Mouse (Mus musculus) left cerebral cortex, postnatal 36 days (tissue): ENCODE results near the gene Tktl2. TPM values are rescaled to one million over a fixed set of nuclear protein-coding genes. Genes with fewer than 3 reads are reported as not detected.

Experiments
- DNase-seq, 2 experiments: peaks; one replicate each; pipeline ENCODE4 v3.0.0; 2021 to 2022; ENCODE audit warnings: low spot score in 2 of 2, mixed read lengths in 1 of 2
- intact Hi-C: fragments of 180-260 bp; cut with DNase I; formaldehyde crosslinking; loops from one replicate; pipeline ENCODE4 v1.15.1; 2025
- total RNA-seq, 2 experiments: library from RNA; stranded (reverse); gene quantifications; 2 replicates each; pipeline ENCODE4 v1.2.3; 2021

The Tktl2 gene
- total RNA-seq = under 1 TPM; 0.11 to 0.12 TPM

- intact Hi-C loops = no loop called here
- no peak for DNase-seq
Observed at GRCm38 (mm10) chr8:66511537-66511936, at the start of gene Tktl2. Gene Tktl2 (plus strand): TSS chr8:66511756.

GRCm38 (mm10) chr8:66469821-66470220 is 41.7 kb upstream of the Tktl2 start:
- DNase-seq = no peak
- intact Hi-C loops = no loop called here

- DNase-seq = no peak
- intact Hi-C loops = no loop called here
Observed at GRCm38 (mm10) chr8:66476880-66477279, 34.7 kb upstream of the Tktl2 start.

- intact Hi-C loops = no loop called here
- peak; percentile 85 for DNase-seq
Observed at GRCm38 (mm10) chr8:66486084-66486763, 25.3 kb upstream of the Tktl2 start, which contains the start of gene Tma16. Gene Tma16 (minus strand): TSS chr8:66486530.

- intact Hi-C loops = no loop called here
- no peak for DNase-seq
Observed at GRCm38 (mm10) chr8:66488556-66488955, 23.0 kb upstream of the Tktl2 start.

- no peak for DNase-seq
- intact Hi-C loops = loop anchor here (10.0 kb wide), 1 partner anchor 1466 kb away; no protein-coding TSS in a partner anchor
Observed at GRCm38 (mm10) chr8:66490624-66491023, 20.9 kb upstream of the Tktl2 start.

GRCm38 (mm10) chr8:66494496-66494895 is 17.1 kb upstream of the Tktl2 start:
- intact Hi-C loops = loop anchor here (10.0 kb wide), 1 partner anchor 1470 kb away; no protein-coding TSS in a partner anchor
- no peak for DNase-seq

- peak; percentile 73 to 75 for DNase-seq
- intact Hi-C loops = loop anchor here (1.0 to 10.0 kb wide), 4 partner anchors 45 to 1471 kb away; no protein-coding TSS in a partner anchor
Observed at GRCm38 (mm10) chr8:66495726-66496125, 15.8 kb upstream of the Tktl2 start.

GRCm38 (mm10) chr8:66496998-66497577 is 14.5 kb upstream of the Tktl2 start:
- intact Hi-C loops = loop anchor here (5.0 to 10.0 kb wide), 3 partner anchors 910 to 1472 kb away; no protein-coding TSS in a partner anchor
- DNase-seq = peak; percentile 10 to 33

GRCm38 (mm10) chr8:66503381-66503780 is 8.2 kb upstream of the Tktl2 start:
- no peak for DNase-seq
- intact Hi-C loops = no loop called here

GRCm38 (mm10) chr8:66519149-66519548 is 7.6 kb downstream of the Tktl2 start:
- intact Hi-C loops = no loop called here
- DNase-seq = no peak

GRCm38 (mm10) chr8:66520576-66520975 is 9.0 kb downstream of the Tktl2 start:
- intact Hi-C loops = no loop called here
- DNase-seq = no peak

- DNase-seq = no peak
- intact Hi-C loops = no loop called here
Observed at GRCm38 (mm10) chr8:66550092-66550491, 38.5 kb downstream of the Tktl2 start.

Other genes with a start within 250 kb of the Tktl2 start
- 10 to 100 TPM in 1 of 2 experiments, 1 to 10 TPM in 1; 8.5 to 11.9 TPM for gene Tma16, start 25.2 kb upstream of the Tktl2 start, total RNA-seq
- gene Npy5r, start 176.4 kb downstream of the Tktl2 start, total RNA-seq = 1 to 10 TPM; 6.9 to 7.0 TPM
- gene Npy1r, start 185.4 kb downstream of the Tktl2 start, total RNA-seq = 10 to 100 TPM; 27.3 to 28.9 TPM